9 mouse cellular contexts compared by ENCODE assay signal in genomic region chr1:36547981-36548598, GRCm38 (mm10). TPM values are rescaled to one million over a fixed set of nuclear protein-coding genes. Genes with fewer than 3 reads are reported as not detected.
A peak's percentile ranks its signal among the peaks of the same experiment; 100 is the strongest.
DNase-seq lines count a peak whose midpoint lies in the region; ATAC-seq lines count a peak whose summit lies in the region.
"Had no signal": no experiment of that assay in that cellular context is flagged by ENCODE, and none has a peak within 500 bp of the region (broad histone marks: within the 10 kb centered on the region; RNA-seq: fewer than 3 reads in every experiment).

No protein-coding gene starts in this region.

- H3K4me1 ChIP-seq in hindbrain, embryonic 13.5 days (replicated peaks): peaks cover 57% of the 10 kb centered on the region

- H3K4me2 ChIP-seq in hindbrain, embryonic 13.5 days: 0 out of 2 replicates have a peak overlapping the region, but pooled peaks have one; percentile 1

- DNase-seq in adrenal gland, postnatal 14 days: peak; percentile 57
- DNase-seq in adrenal gland, adult 2 months: no peak
- DNase-seq in right cerebral cortex, postnatal 4 days: peak; percentile 63
- DNase-seq in right cerebral cortex, postnatal 36 days (ENCODE audit: low spot score in 2 of 2): no peak
- peak; percentile 71 to 81 for DNase-seq in lung, postnatal 4 days
- no peak for DNase-seq in B cell, adult 2 months

- H3K4me3 ChIP-seq in hindbrain, embryonic 13.5 days: no peak overlapping the region

- WGBS in hindbrain, embryonic 13.5 days: 35% methylated on average over 9 of the region's 9 CpGs

- no peak for ATAC-seq in hindbrain, embryonic 13.5 days (ENCODE audit: low FRiP score)
- no peak for ATAC-seq in monocyte, adult 5-6 weeks (replicated peaks; ENCODE audit: insufficient number of reproducible peaks, low FRiP score, low TSS enrichment, poor library complexity, severe bottlenecking)

- no peaks in the 10 kb centered on the region for H3K9me3 ChIP-seq in hindbrain, embryonic 13.5 days

- peak overlapping the region; percentile 77 for H3K27ac ChIP-seq in hindbrain, embryonic 13.5 days

- H3K9ac ChIP-seq in hindbrain, embryonic 13.5 days: peak overlapping the region; percentile 59

- H3K27me3 ChIP-seq in hindbrain, embryonic 13.5 days: no peaks in the 10 kb centered on the region

- H3K36me3 ChIP-seq in hindbrain, embryonic 13.5 days: peaks cover 52% of the 10 kb centered on the region

RNA-seq across cellular contexts. Expression of gene Ankrd39, which starts 0.8 kb away (rescaled TPM):
- 11.7 and 15.3 TPM in 2 replicates for total RNA-seq in adrenal gland, postnatal 14 days (2021)
- 10 to 100 TPM; 11.1 to 14.5 TPM for total RNA-seq in adrenal gland, adult 2 months (2021)
- 24.4 and 41.9 TPM in 2 replicates for polyA plus RNA-seq in adrenal gland, adult 2 months (2012; rRNA removed)
- 22.4 TPM in 2 replicates for polyA plus RNA-seq in hindbrain, embryonic 13.5 days (2015; fragmentation: Nextera tagmentation; extraction: Ambion mirVana)
- 4.9 to 7.9 TPM (median 7.6 TPM) in 3 replicates for total RNA-seq in monocyte, adult 5-6 weeks (2017)

RNA-seq across cellular contexts. Expression of gene Gm42417, which starts 8.9 kb away (rescaled TPM):
- total RNA-seq in adrenal gland, postnatal 14 days (2021): 2.1 TPM in 1 of 2 replicates, not detected in the other
- total RNA-seq in adrenal gland, adult 2 months (2021): not detected
- polyA plus RNA-seq in adrenal gland, adult 2 months (2012; rRNA removed): not detected in 2 replicates
- 0.43 TPM in 1 of 2 replicates, not detected in the other for polyA plus RNA-seq in hindbrain, embryonic 13.5 days (2015; fragmentation: Nextera tagmentation; extraction: Ambion mirVana)
- total RNA-seq in monocyte, adult 5-6 weeks (2017): not detected in 3 replicates
- polyA plus RNA-seq: large intestine, adult 2 months had no signal

RNA-seq across cellular contexts. Expression of gene Sema4c, which starts 10.1 kb away (rescaled TPM):
- 20.7 and 27.9 TPM in 2 replicates for total RNA-seq in adrenal gland, postnatal 14 days (2021)
- total RNA-seq in adrenal gland, adult 2 months (2021): 10 to 100 TPM; 13.0 to 25.3 TPM
- polyA plus RNA-seq in adrenal gland, adult 2 months (2012; rRNA removed): 22.5 and 24.0 TPM in 2 replicates
- 28.3 and 31.8 TPM in 2 replicates for polyA plus RNA-seq in hindbrain, embryonic 13.5 days (2015; fragmentation: Nextera tagmentation; extraction: Ambion mirVana)
- total RNA-seq in monocyte, adult 5-6 weeks (2017): 7.7 to 16.7 TPM (median 7.8 TPM) in 3 replicates

RNA-seq across cellular contexts. Expression of gene Ankrd23, which starts 11.4 kb away (rescaled TPM):
- 8.9 and 9.7 TPM in 2 replicates for total RNA-seq in adrenal gland, postnatal 14 days (2021)
- total RNA-seq in adrenal gland, adult 2 months (2021): 10 to 100 TPM in 1 of 2 experiments, 1 to 10 TPM in 1; 6.9 to 11.2 TPM
- 16.5 and 19.9 TPM in 2 replicates for polyA plus RNA-seq in adrenal gland, adult 2 months (2012; rRNA removed)
- polyA plus RNA-seq in hindbrain, embryonic 13.5 days (2015; fragmentation: Nextera tagmentation; extraction: Ambion mirVana): 16.3 and 19.5 TPM in 2 replicates
- total RNA-seq in monocyte, adult 5-6 weeks (2017): 9.4 to 21.2 TPM (median 19.1 TPM) in 3 replicates

RNA-seq across cellular contexts. Expression of gene Cnnm3, which starts 36.4 kb away (rescaled TPM):
- total RNA-seq in adrenal gland, postnatal 14 days (2021): 26.3 and 27.5 TPM in 2 replicates
- 10 to 100 TPM; 25.9 to 32.0 TPM for total RNA-seq in adrenal gland, adult 2 months (2021)
- polyA plus RNA-seq in adrenal gland, adult 2 months (2012; rRNA removed): 53.9 and 70.6 TPM in 2 replicates
- 4.2 and 5.1 TPM in 2 replicates for polyA plus RNA-seq in hindbrain, embryonic 13.5 days (2015; fragmentation: Nextera tagmentation; extraction: Ambion mirVana)
- 3.9 to 11.4 TPM (median 6.2 TPM) in 3 replicates for total RNA-seq in monocyte, adult 5-6 weeks (2017)

Comparison
In these comparisons a context has a peak if more than half of its experiments do, and no peak if none do; other contexts are left out.
1. DNase-seq: peak in adrenal gland, postnatal 14 days (single experiment), right cerebral cortex, postnatal 4 days (single experiment) and lung, postnatal 4 days (2 of 2); none in adrenal gland, adult 2 months (single experiment), right cerebral cortex, postnatal 36 days (0 of 2) and B cell, adult 2 months (0 of 2).